Mouse (Mus musculus): ENCODE measurements at regions not wholly inside any gene's neighbourhood (a gene's known extent, or its start where the extent isn't known, plus 50 kb on each side); places are given as distances from the start of the nearest gene placed in this dataset.

DNA sequence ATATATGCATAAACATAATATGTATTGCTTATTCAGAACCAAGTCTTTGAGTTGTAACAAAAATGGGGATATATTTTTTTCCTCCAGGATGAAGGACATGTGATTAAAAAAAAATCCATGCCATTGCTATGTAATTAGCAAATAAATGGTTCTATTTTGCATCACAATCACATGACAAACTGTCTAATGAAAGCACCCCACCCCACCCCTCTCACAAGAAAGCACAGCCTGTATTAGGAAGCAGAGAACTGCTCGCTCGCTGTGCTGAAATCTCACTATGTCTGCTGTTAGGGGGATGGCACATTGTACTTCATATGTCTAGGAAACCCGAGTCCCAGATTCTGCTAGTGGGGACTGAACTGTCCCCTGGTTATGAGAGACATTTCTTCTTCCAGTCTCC lies 415.5 kb upstream of the Adgrl2 start:
- Histone ChIP-seq H3K4me3 (no peak overlapping the region), H3K27ac (no peak overlapping the region), H3K36me3 (no peaks in the 10 kb centered on the region), H3K9ac (no peak overlapping the region), H3K27me3 (no peaks in the 10 kb centered on the region), H3K4me1 (peaks cover 5% of the 10 kb centered on the region; the same call in 1 of the 2 replicates), H3K9me3 (no peaks in the 10 kb centered on the region), H3K4me2 (replicated peaks) (no peak overlapping the region)
- no peak for ATAC-seq (ENCODE audit: insufficient number of reproducible peaks, insufficient read depth, low FRiP score, low TSS enrichment)
- 47% methylated on average over 3 of the region's 3 CpGs for WGBS

GRCm38 (mm10) chr3:149404691-149405090 lies 414.3 kb upstream of the Adgrl2 start:
- no peak overlapping the region for H3K4me2 ChIP-seq (replicated peaks)
- 91% methylated on average over 14 of the region's 14 CpGs for WGBS
- ATAC-seq (ENCODE audit: insufficient number of reproducible peaks, insufficient read depth, low FRiP score, low TSS enrichment), result no peak
- peaks cover 5% of the 10 kb centered on the region; the same call in 1 of the 2 replicates for H3K4me1 ChIP-seq
- no peaks in the 10 kb centered on the region for H3K9me3 ChIP-seq
- H3K27me3 ChIP-seq, result no peaks in the 10 kb centered on the region
- H3K9ac ChIP-seq, result no peak overlapping the region
- H3K27ac ChIP-seq, result no peak overlapping the region
- H3K4me3 ChIP-seq, result no peak overlapping the region
- H3K36me3 ChIP-seq, result no peaks in the 10 kb centered on the region

GRCm38 (mm10) chr3:149402496-149402895 lies 412.1 kb upstream of the Adgrl2 start:
- WGBS, result 80% methylated on average over 9 of the region's 9 CpGs
- Histone ChIP-seq H3K9ac (no peak overlapping the region), H3K4me3 (no peak overlapping the region), H3K4me2 (replicated peaks) (no peak overlapping the region), H3K4me1 (peaks cover 5% of the 10 kb centered on the region; the same call in 1 of the 2 replicates), H3K36me3 (no peaks in the 10 kb centered on the region), H3K27ac (no peak overlapping the region), H3K27me3 (no peaks in the 10 kb centered on the region), H3K9me3 (no peaks in the 10 kb centered on the region)
- ATAC-seq (ENCODE audit: insufficient number of reproducible peaks, insufficient read depth, low FRiP score, low TSS enrichment), result no peak

DNA sequence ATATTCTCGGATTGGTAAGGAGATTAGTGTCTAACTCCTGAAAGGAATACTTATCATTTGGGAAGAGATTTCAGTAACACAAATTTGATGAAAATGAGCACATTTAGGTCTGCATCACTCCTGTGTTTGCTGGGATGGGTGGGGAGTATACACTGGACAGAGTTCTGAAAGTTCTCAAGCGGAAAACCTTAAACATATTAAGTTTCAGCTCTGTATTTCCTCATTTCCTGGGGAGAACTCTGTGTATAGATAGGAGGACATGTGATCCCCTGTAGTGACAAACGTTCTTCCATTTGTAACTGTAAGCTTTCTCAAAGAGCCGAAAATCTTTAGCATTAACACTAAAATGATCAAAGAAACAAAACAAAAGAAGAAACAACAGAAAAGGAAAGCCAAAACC lies 404.7 kb upstream of the Adgrl2 start:
- 30% methylated on average over 4 of the region's 4 CpGs for WGBS
- Histone ChIP-seq H3K4me1 (no peaks in the 10 kb centered on the region), H3K27ac (no peak overlapping the region), H3K27me3 (no peaks in the 10 kb centered on the region), H3K4me3 (no peak overlapping the region), H3K9ac (no peak overlapping the region), H3K9me3 (no peaks in the 10 kb centered on the region), H3K4me2 (replicated peaks) (no peak overlapping the region), H3K36me3 (no peaks in the 10 kb centered on the region)
- ATAC-seq (ENCODE audit: insufficient number of reproducible peaks, insufficient read depth, low FRiP score, low TSS enrichment), result no peak

DNA sequence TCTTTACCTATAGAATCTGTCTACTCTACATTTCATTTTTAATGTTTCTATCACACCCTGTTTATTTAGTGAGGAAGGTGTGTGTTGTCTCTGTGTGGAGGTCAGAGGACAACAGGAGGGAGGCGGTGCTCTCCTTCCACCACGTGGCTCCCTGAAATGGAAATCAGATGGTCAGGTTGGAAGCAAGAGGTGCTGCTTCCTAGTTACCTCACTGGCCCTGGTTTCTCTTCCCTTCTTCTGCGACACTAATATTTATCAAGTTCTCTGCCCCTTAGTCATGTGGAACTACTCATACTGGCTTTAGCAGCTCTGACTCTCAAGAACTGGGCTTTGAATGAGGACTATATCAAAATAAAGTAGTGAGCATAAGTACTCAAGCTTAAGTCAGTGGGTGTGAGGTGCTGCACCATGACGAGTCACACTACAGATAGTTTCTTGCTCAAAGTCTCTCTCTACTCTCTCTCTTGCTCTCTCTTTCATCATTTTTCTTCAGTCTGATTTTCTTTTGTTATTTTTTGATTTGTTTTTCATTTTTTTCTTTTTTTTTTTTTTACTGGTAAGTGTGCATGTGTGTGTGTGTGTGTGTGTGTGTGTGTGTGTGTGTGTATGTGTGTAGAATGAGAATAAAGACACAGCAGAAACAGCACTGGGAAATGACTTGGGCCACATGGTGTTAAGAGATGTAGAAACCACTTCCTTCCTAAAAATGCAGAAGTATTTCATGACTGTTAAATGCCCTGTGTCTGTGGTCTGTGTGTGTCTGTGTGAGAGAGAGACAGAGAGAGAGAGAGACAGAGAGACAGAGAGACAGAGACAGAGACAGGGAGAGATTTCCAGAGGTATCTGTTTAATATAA lies 403.2 kb upstream of the Adgrl2 start:
- no peak for ATAC-seq (ENCODE audit: insufficient number of reproducible peaks, insufficient read depth, low FRiP score, low TSS enrichment)
- Histone ChIP-seq H3K4me2 (replicated peaks) (no peak overlapping the region), H3K9me3 (no peaks in the 10 kb centered on the region), H3K4me1 (no peaks in the 10 kb centered on the region), H3K9ac (no peak overlapping the region), H3K27me3 (no peaks in the 10 kb centered on the region), H3K4me3 (no peak overlapping the region), H3K27ac (no peak overlapping the region), H3K36me3 (no peaks in the 10 kb centered on the region)
- 64% methylated on average over 4 of the region's 4 CpGs for WGBS

GRCm38 (mm10) chr3:149392164-149392563 lies 401.8 kb upstream of the Adgrl2 start:
- Histone ChIP-seq H3K27me3 (no peaks in the 10 kb centered on the region), H3K36me3 (no peaks in the 10 kb centered on the region), H3K9ac (no peak overlapping the region), H3K4me2 (replicated peaks) (no peak overlapping the region), H3K27ac (no peak overlapping the region), H3K9me3 (no peaks in the 10 kb centered on the region), H3K4me1 (peaks cover 3% of the 10 kb centered on the region; the same call in 1 of the 2 replicates), H3K4me3 (no peak overlapping the region)
- WGBS, result 91% methylated on average over 9 of the region's 9 CpGs
- ATAC-seq (ENCODE audit: insufficient number of reproducible peaks, insufficient read depth, low FRiP score, low TSS enrichment), result no peak

DNA sequence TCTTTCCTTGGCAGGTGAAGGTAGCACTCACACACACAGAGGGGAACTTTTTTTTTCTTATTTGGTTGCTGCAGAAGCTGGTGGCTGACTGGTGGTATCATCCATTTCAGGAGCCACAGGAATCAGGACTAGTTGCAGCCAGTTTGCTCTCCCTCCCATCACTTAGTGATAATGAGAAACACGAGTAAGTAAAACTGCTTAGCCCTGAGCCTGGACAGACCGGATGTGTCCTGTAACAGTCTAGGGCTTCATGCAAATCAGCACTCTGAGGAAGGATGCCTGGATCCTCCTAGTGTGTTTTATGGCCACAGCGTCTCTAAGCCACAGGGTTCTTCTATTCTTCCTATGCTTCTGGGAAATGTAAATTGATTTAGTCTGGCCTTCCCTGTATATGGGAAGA lies 397.2 kb upstream of the Adgrl2 start:
- no peak overlapping the region for H3K27ac ChIP-seq
- H3K36me3 ChIP-seq, result no peaks in the 10 kb centered on the region
- H3K4me2 ChIP-seq (replicated peaks), result no peak overlapping the region
- no peak for ATAC-seq (ENCODE audit: insufficient number of reproducible peaks, insufficient read depth, low FRiP score, low TSS enrichment)
- H3K9me3 ChIP-seq, result no peaks in the 10 kb centered on the region
- H3K4me3 ChIP-seq, result no peak overlapping the region
- no peak overlapping the region for H3K9ac ChIP-seq
- H3K4me1 ChIP-seq, result peaks cover 3% of the 10 kb centered on the region; the same call in 1 of the 2 replicates
- H3K27me3 ChIP-seq, result no peaks in the 10 kb centered on the region
- 10% methylated on average over 3 of the region's 3 CpGs for WGBS

GRCm38 (mm10) chr3:149386027-149386426 lies 395.7 kb upstream of the Adgrl2 start:
- H3K27me3 ChIP-seq, result no peaks in the 10 kb centered on the region
- no peak overlapping the region for H3K9ac ChIP-seq
- 85% methylated on average over 2 of the region's 2 CpGs for WGBS
- ATAC-seq (ENCODE audit: insufficient number of reproducible peaks, insufficient read depth, low FRiP score, low TSS enrichment), result no peak
- H3K4me1 ChIP-seq, result peaks cover 3% of the 10 kb centered on the region; the same call in 1 of the 2 replicates
- no peak overlapping the region for H3K27ac ChIP-seq
- no peak overlapping the region for H3K4me3 ChIP-seq
- H3K9me3 ChIP-seq, result no peaks in the 10 kb centered on the region
- H3K36me3 ChIP-seq, result no peaks in the 10 kb centered on the region
- no peak overlapping the region for H3K4me2 ChIP-seq (replicated peaks)

GRCm38 (mm10) chr3:149385336-149385735 lies 395.0 kb upstream of the Adgrl2 start:
- no peaks in the 10 kb centered on the region for H3K27me3 ChIP-seq
- H3K4me1 ChIP-seq, result peaks cover 3% of the 10 kb centered on the region; the same call in 1 of the 2 replicates
- WGBS, result 45% methylated on average over 6 of the region's 6 CpGs
- no peak overlapping the region for H3K4me2 ChIP-seq (replicated peaks)
- H3K36me3 ChIP-seq, result no peaks in the 10 kb centered on the region
- no peak for ATAC-seq (ENCODE audit: insufficient number of reproducible peaks, insufficient read depth, low FRiP score, low TSS enrichment)
- no peak overlapping the region for H3K9ac ChIP-seq
- no peaks in the 10 kb centered on the region for H3K9me3 ChIP-seq
- no peak overlapping the region for H3K4me3 ChIP-seq
- H3K27ac ChIP-seq, result no peak overlapping the region

DNA sequence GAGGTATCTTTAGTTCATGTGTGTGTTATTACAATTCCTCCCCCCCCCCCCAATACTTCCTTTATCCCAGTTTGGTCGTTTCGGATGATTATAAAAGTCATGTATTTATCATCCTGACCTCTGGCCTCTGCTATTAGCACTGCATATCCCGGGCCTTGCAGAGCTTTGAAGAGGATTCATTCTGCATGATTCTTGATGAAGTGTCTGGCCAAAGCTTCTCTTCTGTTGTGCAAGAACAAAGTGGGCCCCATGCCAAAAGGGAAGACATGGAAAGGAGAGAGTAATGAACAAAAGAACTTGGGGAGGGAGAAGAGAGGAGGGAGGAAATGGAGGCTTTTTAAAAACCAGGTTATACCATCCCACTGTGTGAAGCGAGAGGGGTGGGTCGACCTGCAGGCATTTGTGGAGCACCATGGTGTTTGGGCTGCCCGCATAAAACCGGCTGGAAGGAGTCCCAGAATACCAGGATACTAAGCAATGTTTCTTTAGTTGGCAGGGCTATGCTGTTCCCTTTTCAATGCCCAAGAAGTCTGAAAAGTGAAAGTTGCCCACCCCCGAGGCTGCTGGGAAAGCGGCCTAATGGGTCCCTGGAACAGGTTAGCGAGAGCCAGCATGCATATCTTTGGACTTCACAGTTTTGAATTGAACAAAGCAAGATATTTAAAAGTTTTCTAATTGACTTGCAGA lies 391.3 kb upstream of the Adgrl2 start:
- Histone ChIP-seq H3K4me3 (no peak overlapping the region), H3K4me1 (no peaks in the 10 kb centered on the region), H3K27me3 (no peaks in the 10 kb centered on the region), H3K36me3 (no peaks in the 10 kb centered on the region), H3K27ac (no peak overlapping the region), H3K9me3 (no peaks in the 10 kb centered on the region), H3K9ac (no peak overlapping the region), H3K4me2 (replicated peaks) (no peak overlapping the region)
- ATAC-seq (ENCODE audit: insufficient number of reproducible peaks, insufficient read depth, low FRiP score, low TSS enrichment), result no peak
- 83% methylated on average over 10 of the region's 10 CpGs for WGBS

DNA sequence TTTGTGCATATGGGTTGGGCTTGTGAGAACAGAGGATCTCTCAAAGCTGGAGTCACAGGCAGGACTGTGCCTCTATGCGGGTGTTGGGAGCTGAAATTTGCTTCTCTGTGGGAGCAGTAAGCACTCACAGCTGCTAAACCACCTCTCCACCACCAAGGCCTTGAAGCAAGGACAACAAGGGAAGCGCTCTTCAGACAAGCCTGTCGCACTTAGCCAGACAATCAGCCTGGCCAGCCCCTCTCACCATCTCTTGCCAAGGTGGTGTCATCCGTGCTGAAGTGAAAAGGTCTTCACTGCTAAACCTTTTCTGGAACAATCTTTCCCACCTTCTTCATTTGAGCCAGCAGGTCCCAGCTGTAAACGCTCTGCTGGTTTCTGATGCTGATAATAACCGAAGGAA lies 390.7 kb upstream of the Adgrl2 start:
- Histone ChIP-seq H3K4me1 (no peaks in the 10 kb centered on the region), H3K4me2 (replicated peaks) (no peak overlapping the region), H3K9me3 (no peaks in the 10 kb centered on the region), H3K36me3 (no peaks in the 10 kb centered on the region), H3K4me3 (no peak overlapping the region), H3K27me3 (no peaks in the 10 kb centered on the region), H3K9ac (no peak overlapping the region), H3K27ac (no peak overlapping the region)
- ATAC-seq (ENCODE audit: insufficient number of reproducible peaks, insufficient read depth, low FRiP score, low TSS enrichment), result no peak
- 83% methylated on average over 6 of the region's 6 CpGs for WGBS

- Histone ChIP-seq H3K4me3 (no peak overlapping the region), H3K9me3 (no peaks in the 10 kb centered on the region), H3K27me3 (no peaks in the 10 kb centered on the region), H3K4me1 (no peaks in the 10 kb centered on the region), H3K36me3 (no peaks in the 10 kb centered on the region), H3K27ac (no peak overlapping the region), H3K4me2 (replicated peaks) (no peak overlapping the region), H3K9ac (no peak overlapping the region)
- ATAC-seq (ENCODE audit: insufficient number of reproducible peaks, insufficient read depth, low FRiP score, low TSS enrichment), result no peak
- 72% methylated on average over 15 of the region's 15 CpGs for WGBS
These were observed 389.6 kb upstream of the Adgrl2 start for GRCm38 (mm10) chr3:149379866-149380472.
